Mouse (Mus musculus) thymus, adult 2 months (tissue): Measurements from ENCODE around the gene Upk3bl. TPM values are rescaled to one million over a fixed set of nuclear protein-coding genes. Genes with fewer than 3 reads are reported as not detected.
"Not testable (repeated sequence)": the region's sequence is repeated elsewhere in the genome, so short reads cannot be mapped to it uniquely, and the experiment has no call there.

ENCODE experiments used
- DNase-seq: peaks from one replicate; pipeline ENCODE4 v3.0.0; 2021
- H3K27ac ChIP-seq: fragments of 200-500 bp; 2 replicates; pipeline ENCODE4 v1.5.1; 2012; ENCODE audit warnings: low read length, control low read depth; ENCODE audit not compliant: control insufficient read depth, insufficient read depth
- H3K27me3 ChIP-seq: fragments of 200-500 bp; 2 replicates; pipeline ENCODE4 v1.6.1; 2012; ENCODE audit warnings: mild to moderate bottlenecking, low read length, moderate library complexity, mixed read lengths; ENCODE audit not compliant: control insufficient read depth, insufficient read depth
- H3K36me3 ChIP-seq: fragments of 200-500 bp; 2 replicates; pipeline ENCODE4 v1.6.1; 2012; ENCODE audit warnings: mild to moderate bottlenecking, low read length, moderate library complexity; ENCODE audit not compliant: control insufficient read depth, insufficient read depth
- H3K4me1 ChIP-seq: fragments of 200-500 bp; replicated peaks from 2 replicates; pipeline ENCODE4 v1.6.1; 2012; ENCODE audit warnings: low read length; ENCODE audit not compliant: control insufficient read depth, insufficient read depth
- H3K4me3 ChIP-seq: fragments of 200-500 bp; 2 replicates; pipeline ENCODE4 v1.5.1; 2012; ENCODE audit warnings: mild to moderate bottlenecking, low read length, control low read depth, moderate library complexity; ENCODE audit not compliant: control insufficient read depth, insufficient read depth
- CTCF ChIP-seq: fragments of 200-500 bp; IDR thresholded peaks from 2 replicates; pipeline ENCODE4 v1.5.1; 2012; ENCODE audit warnings: mild to moderate bottlenecking, control low read depth, low read length, moderate library complexity, borderline replicate concordance; ENCODE audit not compliant: control insufficient read depth, poor library complexity, insufficient read depth; ENCODE audit errors: extremely low read depth
- POLR2A ChIP-seq: fragments of 200-500 bp; IDR thresholded peaks from 2 replicates; pipeline ENCODE4 v1.6.1; 2012; ENCODE audit warnings: mild to moderate bottlenecking, low read length, control low read depth, moderate library complexity; ENCODE audit not compliant: control insufficient read depth, poor library complexity, insufficient read depth; ENCODE audit errors: extremely low read depth
- WGBS: fragments of 180-500 bp; shearing (Covaris S2); methylation state at CpG from one replicate; pipeline ENCODE4 v1.1.7; 2018; 5-methylcytosine and 5-hydroxymethylcytosine counted together
- polyA plus RNA-seq: library from polyadenylated mRNA; depleted of rRNA; stranded (reverse); fragments of >200 nt; gene quantifications from 2 replicates; pipeline ENCODE4 v1.2.3, GENCODE M21; 2012

The Upk3bl gene
- polyA plus RNA-seq, 1 experiment, result 1.3 TPM

DNA sequence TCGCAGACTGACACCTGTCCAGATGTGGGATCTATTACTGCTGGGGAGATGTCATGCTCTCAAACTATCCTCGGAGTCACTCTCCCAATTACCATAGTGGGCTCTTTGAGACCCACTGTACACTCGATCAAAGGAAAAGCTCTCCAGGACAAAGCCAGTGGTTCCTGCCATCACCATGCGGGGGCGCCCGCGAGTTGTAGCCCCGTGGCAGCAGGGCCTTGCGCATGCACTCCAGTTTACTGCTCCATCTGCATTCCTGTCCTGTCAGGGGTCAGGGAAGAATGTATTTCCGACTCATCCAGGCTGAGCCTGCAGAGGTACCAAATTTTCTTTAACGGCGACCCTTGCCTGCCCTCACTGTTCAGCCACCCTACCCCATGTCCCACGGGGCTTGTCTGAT lies 9.4 kb upstream of the Upk3bl start:
- Histone ChIP-seq H3K4me1 (no peaks in the 10 kb centered on the region), H3K4me3 (no peak overlapping the region), H3K27me3 (no peaks in the 10 kb centered on the region), H3K36me3 (no peaks in the 10 kb centered on the region), H3K27ac (no peak overlapping the region)
- TF ChIP-seq CTCF (0 out of 2 replicates have a peak, but pooled peaks have one; percentile 30), POLR2A (no peak)
- WGBS, result 76% methylated on average over 13 of the region's 13 CpGs
- DNase-seq, result peak; percentile 20

GRCm38 (mm10) chr5:136045408-136045807 lies 8.9 kb upstream of the Upk3bl start:
- Histone ChIP-seq H3K4me3 (no peak overlapping the region), H3K27me3 (no peaks in the 10 kb centered on the region), H3K27ac (no peak overlapping the region), H3K36me3 (no peaks in the 10 kb centered on the region), H3K4me1 (no peaks in the 10 kb centered on the region)
- 0 out of 2 replicates have a peak, but pooled peaks have one; percentile 46 for TF ChIP-seq CTCF
- TF ChIP-seq POLR2A, result no peak
- WGBS, result 35% methylated on average over 9 of the region's 9 CpGs
- peak; percentile 34 for DNase-seq

DNA sequence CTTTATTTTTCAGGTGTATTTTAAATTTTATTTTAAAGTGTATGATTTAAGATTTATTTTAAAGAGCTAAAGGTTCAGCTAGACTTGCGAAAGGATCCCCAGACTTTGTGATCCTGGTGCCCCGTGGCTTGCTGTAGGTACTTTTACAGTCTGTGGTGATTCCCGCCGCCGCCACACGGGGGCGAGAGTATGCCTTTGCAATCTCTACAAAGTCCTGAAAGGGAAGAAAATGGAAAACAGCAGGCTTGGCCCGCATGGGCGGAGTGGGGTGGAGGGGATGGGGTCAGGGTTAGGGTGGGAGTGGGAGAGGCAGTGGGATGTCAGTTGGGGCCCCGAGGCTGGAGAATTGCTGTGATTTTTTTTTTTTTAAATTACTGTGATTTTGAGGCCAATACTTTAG lies 8.3 kb upstream of the Upk3bl start:
- Histone ChIP-seq H3K4me3 (no peak overlapping the region), H3K27ac (no peak overlapping the region), H3K4me1 (no peaks in the 10 kb centered on the region), H3K36me3 (no peaks in the 10 kb centered on the region), H3K27me3 (no peaks in the 10 kb centered on the region)
- peak; percentile 86 for DNase-seq
- TF ChIP-seq POLR2A (no peak), CTCF (peak; percentile 86)
- 5% methylated on average over 10 of the region's 10 CpGs for WGBS

GRCm38 (mm10) chr5:136048541-136048940 lies 5.8 kb upstream of the Upk3bl start:
- not testable (repeated sequence) for H3K27me3 ChIP-seq, H3K4me1 ChIP-seq, H3K27ac ChIP-seq, H3K4me3 ChIP-seq, DNase-seq, H3K36me3 ChIP-seq

DNA sequence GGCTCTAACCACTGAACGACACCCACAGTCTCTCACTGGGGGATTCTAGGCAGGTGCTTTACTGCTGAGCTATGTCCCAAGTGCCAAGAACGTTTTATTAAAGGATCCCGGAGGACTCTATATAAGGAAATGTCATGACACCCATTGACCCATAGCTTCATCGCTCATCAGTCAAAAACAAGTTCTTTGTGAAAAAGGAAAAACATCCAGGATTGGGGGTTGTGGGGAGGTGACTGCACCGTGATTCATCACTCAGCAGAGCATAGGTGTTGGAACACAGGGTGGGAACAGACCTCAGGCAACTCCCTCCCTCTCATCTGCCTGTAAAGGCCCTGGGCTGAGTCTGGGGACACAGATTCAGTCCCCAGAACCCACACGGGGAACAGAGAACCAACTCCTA lies 4.4 kb upstream of the Upk3bl start:
- Histone ChIP-seq H3K36me3 (no peaks in the 10 kb centered on the region), H3K27me3 (no peaks in the 10 kb centered on the region), H3K4me3 (no peak overlapping the region), H3K27ac (no peak overlapping the region), H3K4me1 (0 out of 2 replicates have a peak, but pooled peaks cover 3% of the 10 kb centered on the region)
- no peak for TF ChIP-seq POLR2A
- no peak for TF ChIP-seq CTCF
- WGBS, result 89% methylated on average over 6 of the region's 6 CpGs
- no peak for DNase-seq

GRCm38 (mm10) chr5:136051231-136052085 lies 2.8 kb upstream of the Upk3bl start:
- DNase-seq, result no peak
- WGBS, result 63% methylated on average over 10 of the region's 10 CpGs
- Histone ChIP-seq H3K27ac (no peak overlapping the region), H3K36me3 (no peaks in the 10 kb centered on the region), H3K27me3 (no peaks in the 10 kb centered on the region), H3K4me3 (no peak overlapping the region), H3K4me1 (0 out of 2 replicates have a peak, but pooled peaks cover 3% of the 10 kb centered on the region)
- no peak for TF ChIP-seq CTCF
- no peak for TF ChIP-seq POLR2A

GRCm38 (mm10) chr5:136052861-136053655 lies 1.2 kb upstream of the Upk3bl start:
- WGBS, result 90% methylated on average over 8 of the region's 8 CpGs
- Histone ChIP-seq H3K4me1 (0 out of 2 replicates have a peak, but pooled peaks cover 3% of the 10 kb centered on the region), H3K27ac (no peak overlapping the region), H3K36me3 (no peaks in the 10 kb centered on the region), H3K4me3 (no peak overlapping the region), H3K27me3 (no peaks in the 10 kb centered on the region)
- no peak for DNase-seq
- TF ChIP-seq CTCF, result no peak
- TF ChIP-seq POLR2A, result no peak
